Mouse (Mus musculus): ENCODE measurements around the gene Sox5. TPM values are rescaled to one million over a fixed set of nuclear protein-coding genes. Genes with fewer than 3 reads are reported as not detected.

The Sox5 gene
- polyA plus RNA-seq, 1 experiment from 2014 or later: 54.7 TPM

GRCm38 (mm10) chr6:144746436-144746835 lies 35.3 kb downstream of the Sox5 start:
- no peak overlapping the region for H3K4me2 ChIP-seq (ENCODE audit: low read depth, severe bottlenecking)
- ATAC-seq (ENCODE audit: insufficient number of reproducible peaks, low FRiP score, low TSS enrichment, low read depth) (no peak), DNase-seq (ENCODE audit: low spot score) (no peak)
- no peak overlapping the region for H3K9ac ChIP-seq (ENCODE audit: low read length)
- 0 out of 2 replicates have a peak, but pooled peaks cover 3% of the 10 kb centered on the region for H3K4me1 ChIP-seq (ENCODE audit: control insufficient read depth, insufficient read depth, low read length)
- no peaks in the 10 kb centered on the region for H3K27me3 ChIP-seq (ENCODE audit: control insufficient read depth, insufficient read depth, low read length)
- no peak overlapping the region for H3K4me3 ChIP-seq (ENCODE audit: low read depth, low read length)
- no peaks in the 10 kb centered on the region for H3K36me3 ChIP-seq (ENCODE audit: control insufficient read depth, insufficient read depth, low read length)
- WGBS: 90% methylated on average over 10 of the region's 10 CpGs
- H3K9me3 ChIP-seq (ENCODE audit: control insufficient read depth, low read length): no peaks in the 10 kb centered on the region
- H3K27ac ChIP-seq (replicated peaks; ENCODE audit: low read depth, low read length): no peak overlapping the region

- Histone ChIP-seq H3K9me3 (ENCODE audit: control insufficient read depth, low read length) (no peaks in the 10 kb centered on the region), H3K4me3 (ENCODE audit: low read depth, low read length) (no peak overlapping the region), H3K4me2 (ENCODE audit: low read depth, severe bottlenecking) (no peak overlapping the region), H3K4me1 (ENCODE audit: control insufficient read depth, insufficient read depth, low read length) (0 out of 2 replicates have a peak, but pooled peaks cover 3% of the 10 kb centered on the region), H3K36me3 (ENCODE audit: control insufficient read depth, insufficient read depth, low read length) (no peaks in the 10 kb centered on the region), H3K27ac (replicated peaks; ENCODE audit: low read depth, low read length) (no peak overlapping the region), H3K9ac (ENCODE audit: low read length) (no peak overlapping the region), H3K27me3 (ENCODE audit: control insufficient read depth, insufficient read depth, low read length) (no peaks in the 10 kb centered on the region)
- DNase-seq (ENCODE audit: low spot score) (no peak), ATAC-seq (ENCODE audit: insufficient number of reproducible peaks, low FRiP score, low TSS enrichment, low read depth) (no peak)
- 37% methylated on average over 3 of the region's 3 CpGs for WGBS
These were observed 39.2 kb downstream of the Sox5 start for GRCm38 (mm10) chr6:144742559-144742958.

- H3K36me3 ChIP-seq (ENCODE audit: control insufficient read depth, insufficient read depth, low read length): no peaks in the 10 kb centered on the region
- DNase-seq (ENCODE audit: low spot score): no peak
- no peak overlapping the region for H3K9ac ChIP-seq (ENCODE audit: low read length)
- no peak for ATAC-seq (ENCODE audit: insufficient number of reproducible peaks, low FRiP score, low TSS enrichment, low read depth)
- 0 out of 2 replicates have a peak, but pooled peaks cover 3% of the 10 kb centered on the region for H3K4me1 ChIP-seq (ENCODE audit: control insufficient read depth, insufficient read depth, low read length)
- no peaks in the 10 kb centered on the region for H3K9me3 ChIP-seq (ENCODE audit: control insufficient read depth, low read length)
- no peaks in the 10 kb centered on the region for H3K27me3 ChIP-seq (ENCODE audit: control insufficient read depth, insufficient read depth, low read length)
- H3K27ac ChIP-seq (replicated peaks; ENCODE audit: low read depth, low read length): no peak overlapping the region
- H3K4me2 ChIP-seq (ENCODE audit: low read depth, severe bottlenecking): no peak overlapping the region
- WGBS: 55% methylated on average over 3 of the region's 3 CpGs
- H3K4me3 ChIP-seq (ENCODE audit: low read depth, low read length): no peak overlapping the region
These were observed 40.6 kb downstream of the Sox5 start for GRCm38 (mm10) chr6:144741080-144741655.

- ATAC-seq (ENCODE audit: insufficient number of reproducible peaks, low FRiP score, low TSS enrichment, low read depth) (no peak), DNase-seq (ENCODE audit: low spot score) (no peak)
- 88% methylated on average over 3 of the region's 3 CpGs for WGBS
These were observed 41.4 kb downstream of the Sox5 start for GRCm38 (mm10) chr6:144740343-144740742.

GRCm38 (mm10) chr6:144739753-144740152 lies 42.0 kb downstream of the Sox5 start:
- no peaks in the 10 kb centered on the region for H3K27me3 ChIP-seq (ENCODE audit: control insufficient read depth, insufficient read depth, low read length)
- no peak overlapping the region for H3K27ac ChIP-seq (replicated peaks; ENCODE audit: low read depth, low read length)
- 90% methylated on average over 2 of the region's 2 CpGs for WGBS
- no peaks in the 10 kb centered on the region for H3K9me3 ChIP-seq (ENCODE audit: control insufficient read depth, low read length)
- H3K4me3 ChIP-seq (ENCODE audit: low read depth, low read length): no peak overlapping the region
- DNase-seq (ENCODE audit: low spot score) (no peak), ATAC-seq (ENCODE audit: insufficient number of reproducible peaks, low FRiP score, low TSS enrichment, low read depth) (no peak)
- no peak overlapping the region for H3K4me2 ChIP-seq (ENCODE audit: low read depth, severe bottlenecking)
- H3K4me1 ChIP-seq (ENCODE audit: control insufficient read depth, insufficient read depth, low read length): 0 out of 2 replicates have a peak, but pooled peaks cover 3% of the 10 kb centered on the region
- H3K36me3 ChIP-seq (ENCODE audit: control insufficient read depth, insufficient read depth, low read length): no peaks in the 10 kb centered on the region
- no peak overlapping the region for H3K9ac ChIP-seq (ENCODE audit: low read length)

More at GRCm38 (mm10) chr6:144740343-144740742, 41.4 kb downstream of the Sox5 start:
- Histone ChIP-seq H3K9ac (ENCODE audit: low read length) (no peak overlapping the region), H3K4me3 (ENCODE audit: low read depth, low read length) (no peak overlapping the region), H3K9me3 (ENCODE audit: control insufficient read depth, low read length) (no peaks in the 10 kb centered on the region), H3K4me1 (ENCODE audit: control insufficient read depth, insufficient read depth, low read length) (0 out of 2 replicates have a peak, but pooled peaks cover 3% of the 10 kb centered on the region), H3K4me2 (ENCODE audit: low read depth, severe bottlenecking) (no peak overlapping the region), H3K27ac (replicated peaks; ENCODE audit: low read depth, low read length) (no peak overlapping the region), H3K27me3 (ENCODE audit: control insufficient read depth, insufficient read depth, low read length) (no peaks in the 10 kb centered on the region), H3K36me3 (ENCODE audit: control insufficient read depth, insufficient read depth, low read length) (no peaks in the 10 kb centered on the region)

GRCm38 (mm10) chr6:144737786-144738185 lies 44.0 kb downstream of the Sox5 start:
- Histone ChIP-seq H3K4me3 (ENCODE audit: low read depth, low read length) (no peak overlapping the region), H3K27me3 (ENCODE audit: control insufficient read depth, insufficient read depth, low read length) (no peaks in the 10 kb centered on the region), H3K9me3 (ENCODE audit: control insufficient read depth, low read length) (no peaks in the 10 kb centered on the region), H3K9ac (ENCODE audit: low read length) (no peak overlapping the region), H3K4me1 (ENCODE audit: control insufficient read depth, insufficient read depth, low read length) (no peaks in the 10 kb centered on the region), H3K36me3 (ENCODE audit: control insufficient read depth, insufficient read depth, low read length) (no peaks in the 10 kb centered on the region), H3K4me2 (ENCODE audit: low read depth, severe bottlenecking) (no peak overlapping the region), H3K27ac (replicated peaks; ENCODE audit: low read depth, low read length) (no peak overlapping the region)
- 96% methylated on average over 5 of the region's 5 CpGs for WGBS
- no peak for DNase-seq (ENCODE audit: low spot score)
- ATAC-seq (ENCODE audit: insufficient number of reproducible peaks, low FRiP score, low TSS enrichment, low read depth): no peak

GRCm38 (mm10) chr6:144731251-144731970 lies 50.4 kb downstream of the Sox5 start:
- no peak for ATAC-seq (ENCODE audit: insufficient number of reproducible peaks, low FRiP score, low TSS enrichment, low read depth)
- no peak overlapping the region for H3K4me3 ChIP-seq (ENCODE audit: low read depth, low read length)
- no peak for DNase-seq (ENCODE audit: low spot score)
- H3K4me2 ChIP-seq (ENCODE audit: low read depth, severe bottlenecking): no peak overlapping the region
- H3K9ac ChIP-seq (ENCODE audit: low read length): no peak overlapping the region
- H3K4me1 ChIP-seq (ENCODE audit: control insufficient read depth, insufficient read depth, low read length): no peaks in the 10 kb centered on the region
- H3K27me3 ChIP-seq (ENCODE audit: control insufficient read depth, insufficient read depth, low read length): no peaks in the 10 kb centered on the region
- no peak overlapping the region for H3K27ac ChIP-seq (replicated peaks; ENCODE audit: low read depth, low read length)
- no peaks in the 10 kb centered on the region for H3K36me3 ChIP-seq (ENCODE audit: control insufficient read depth, insufficient read depth, low read length)
- 88% methylated on average over 10 of the region's 10 CpGs for WGBS
- H3K9me3 ChIP-seq (ENCODE audit: control insufficient read depth, low read length): no peaks in the 10 kb centered on the region

GRCm38 (mm10) chr6:144723530-144724144 lies 58.1 kb downstream of the Sox5 start:
- Histone ChIP-seq H3K27ac (replicated peaks; ENCODE audit: low read depth, low read length) (no peak overlapping the region), H3K27me3 (ENCODE audit: control insufficient read depth, insufficient read depth, low read length) (no peaks in the 10 kb centered on the region), H3K9me3 (ENCODE audit: control insufficient read depth, low read length) (no peaks in the 10 kb centered on the region), H3K4me1 (ENCODE audit: control insufficient read depth, insufficient read depth, low read length) (peaks cover 7% of the 10 kb centered on the region; the same call in 1 of the 2 replicates), H3K9ac (ENCODE audit: low read length) (no peak overlapping the region), H3K4me2 (ENCODE audit: low read depth, severe bottlenecking) (no peak overlapping the region), H3K4me3 (ENCODE audit: low read depth, low read length) (no peak overlapping the region), H3K36me3 (ENCODE audit: control insufficient read depth, insufficient read depth, low read length) (no peaks in the 10 kb centered on the region)
- WGBS: 23% methylated on average over 12 of the region's 12 CpGs
- peak; percentile 33 for DNase-seq (ENCODE audit: low spot score)
- ATAC-seq (ENCODE audit: insufficient number of reproducible peaks, low FRiP score, low TSS enrichment, low read depth): no peak

Measured in limb, embryonic 11.5 days (tissue).